13 mouse cellular contexts compared by ENCODE assay signal in the genomic region with DNA sequence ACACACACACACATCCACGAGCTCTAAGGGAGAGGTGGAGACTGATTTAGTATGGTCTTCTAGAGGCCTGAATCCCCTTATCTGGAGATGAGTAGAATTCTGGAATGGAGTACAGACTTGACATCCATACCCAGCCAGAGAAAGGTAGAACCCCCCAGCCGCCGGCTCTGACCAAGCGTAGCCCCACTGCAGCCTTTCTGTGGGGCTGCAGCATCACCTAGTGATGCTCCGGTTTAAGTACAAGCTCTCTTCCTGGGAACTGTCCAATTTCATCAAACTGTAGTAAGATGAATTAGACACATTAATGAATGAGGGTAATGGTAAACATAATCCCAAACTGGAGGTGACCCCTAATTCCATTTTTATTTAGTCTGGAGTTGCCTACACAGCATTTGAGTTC. TPM values are rescaled to one million over a fixed set of nuclear protein-coding genes. Genes with fewer than 3 reads are reported as not detected.
DNase-seq lines count a peak whose midpoint lies in the region; ATAC-seq and TF ChIP-seq lines count a peak whose summit lies in the region.
"Had no signal": no experiment of that assay in that cellular context is flagged by ENCODE, and none has a peak within 500 bp of the region (broad histone marks: within the 10 kb centered on the region; RNA-seq: fewer than 3 reads in every experiment).

No protein-coding gene starts in this region.

- ATAC-seq in hindbrain, embryonic 13.5 days (ENCODE audit: low FRiP score), result no peak
- ATAC-seq in hindbrain, embryonic 12.5 days (ENCODE audit: low FRiP score), result no peak
- no peak for ATAC-seq in embryonic facial prominence, embryonic 11.5 days (replicated peaks; ENCODE audit: insufficient number of reproducible peaks, low FRiP score, low TSS enrichment, low read depth)
- no peak for ATAC-seq in stomach, postnatal 0 days (ENCODE audit: low FRiP score, low TSS enrichment)

- TF ChIP-seq CTCF in stomach, postnatal 0 days (IDR thresholded peaks at IDR 0.05; ENCODE audit: low read depth), result peak; percentile 53

- 29% methylated on average over 5 of the region's 5 CpGs for WGBS in hindbrain, embryonic 13.5 days
- 36% methylated on average over 5 of the region's 5 CpGs for WGBS in hindbrain, embryonic 12.5 days
- 33% methylated on average over 5 of the region's 5 CpGs for WGBS in embryonic facial prominence, embryonic 11.5 days
- 31% methylated on average over 5 of the region's 5 CpGs for WGBS in stomach, postnatal 0 days

- H3K9ac ChIP-seq in hindbrain, embryonic 13.5 days, result no peak overlapping the region
- H3K9ac ChIP-seq in hindbrain, embryonic 12.5 days, result no peak overlapping the region
- no peak overlapping the region for H3K9ac ChIP-seq in embryonic facial prominence, embryonic 11.5 days (replicated peaks; ENCODE audit: low read length)
- H3K9ac ChIP-seq in stomach, postnatal 0 days (ENCODE audit: low read length), result no peak overlapping the region
- H3K9ac ChIP-seq: embryonic facial prominence, embryonic 15.5 days; limb, embryonic 15.5 days had no signal

- no peaks in the 10 kb centered on the region for H3K36me3 ChIP-seq in hindbrain, embryonic 13.5 days
- H3K36me3 ChIP-seq in hindbrain, embryonic 12.5 days, result no peaks in the 10 kb centered on the region
- H3K36me3 ChIP-seq in embryonic facial prominence, embryonic 11.5 days (replicated peaks; ENCODE audit: control insufficient read depth, insufficient read depth, low read depth, low read length), result no peaks in the 10 kb centered on the region
- H3K36me3 ChIP-seq in stomach, postnatal 0 days (ENCODE audit: control insufficient read depth, insufficient read depth, low read length), result no peaks in the 10 kb centered on the region
- H3K36me3 ChIP-seq: embryonic facial prominence, embryonic 15.5 days; limb, embryonic 15.5 days had no signal

- H3K4me1 ChIP-seq in hindbrain, embryonic 13.5 days (replicated peaks), result peaks cover 87% of the 10 kb centered on the region
- H3K4me1 ChIP-seq in hindbrain, embryonic 12.5 days, result peaks cover 55% of the 10 kb centered on the region
- H3K4me1 ChIP-seq in embryonic facial prominence, embryonic 11.5 days (ENCODE audit: control insufficient read depth, insufficient read depth, low read length), result peaks cover 6% of the 10 kb centered on the region
- no peaks in the 10 kb centered on the region; the same call in 1 of the 2 replicates for H3K4me1 ChIP-seq in stomach, postnatal 0 days (replicated peaks; ENCODE audit: control insufficient read depth, insufficient read depth)

- peak overlapping the region; percentile 40 for H3K27ac ChIP-seq in hindbrain, embryonic 13.5 days
- H3K27ac ChIP-seq in hindbrain, embryonic 12.5 days, result no peak overlapping the region
- H3K27ac ChIP-seq in embryonic facial prominence, embryonic 11.5 days (replicated peaks; ENCODE audit: low read depth, low read length), result no peak overlapping the region
- no peak overlapping the region for H3K27ac ChIP-seq in stomach, postnatal 0 days (replicated peaks)
- H3K27ac ChIP-seq: embryonic facial prominence, embryonic 15.5 days; limb, embryonic 15.5 days had no signal

- no peak overlapping the region for H3K4me3 ChIP-seq in hindbrain, embryonic 13.5 days
- H3K4me3 ChIP-seq in hindbrain, embryonic 12.5 days, result no peak overlapping the region
- no peak overlapping the region for H3K4me3 ChIP-seq in embryonic facial prominence, embryonic 11.5 days (ENCODE audit: low read depth, low read length)
- no peak overlapping the region for H3K4me3 ChIP-seq in stomach, postnatal 0 days (ENCODE audit: low read depth, low read length)
- H3K4me3 ChIP-seq: embryonic facial prominence, embryonic 15.5 days; limb, embryonic 15.5 days had no signal

- DNase-seq in right cerebral cortex, postnatal 10 days (ENCODE audit: low spot score in 2 of 2), result peak; percentile 53 to 55
- no peak for DNase-seq in right cerebral cortex, postnatal 25 days
- DNase-seq in embryonic facial prominence, embryonic 11.5 days (ENCODE audit: low spot score), result peak; percentile 27
- no peak for DNase-seq in stomach, postnatal 0 days (ENCODE audit: low spot score)
- no peak for DNase-seq in heart, adult 9 months (ENCODE audit: low spot score in 2 of 2)
- DNase-seq in urinary bladder, postnatal 4 days (ENCODE audit: low spot score in 2 of 2), result no peak
- DNase-seq: gastrocnemius, postnatal 36 days had no signal

- no peak overlapping the region for H3K4me2 ChIP-seq in hindbrain, embryonic 13.5 days
- no peak overlapping the region for H3K4me2 ChIP-seq in hindbrain, embryonic 12.5 days (replicated peaks)
- no peak overlapping the region for H3K4me2 ChIP-seq in embryonic facial prominence, embryonic 11.5 days (ENCODE audit: low read depth, low read length)
- H3K4me2 ChIP-seq in stomach, postnatal 0 days (replicated peaks; ENCODE audit: low read depth), result no peak overlapping the region
- H3K4me2 ChIP-seq: embryonic facial prominence, embryonic 15.5 days; limb, embryonic 15.5 days had no signal

- no peaks in the 10 kb centered on the region for H3K27me3 ChIP-seq in hindbrain, embryonic 13.5 days
- H3K27me3 ChIP-seq in hindbrain, embryonic 12.5 days, result 0 out of 2 replicates have a peak, but pooled peaks cover 4% of the 10 kb centered on the region
- no peaks in the 10 kb centered on the region for H3K27me3 ChIP-seq in embryonic facial prominence, embryonic 11.5 days (ENCODE audit: control insufficient read depth, insufficient read depth, low read length)
- H3K27me3 ChIP-seq in stomach, postnatal 0 days (ENCODE audit: control insufficient read depth, insufficient read depth, low read length), result no peaks in the 10 kb centered on the region
- H3K27me3 ChIP-seq: embryonic facial prominence, embryonic 15.5 days had no signal

- TF ChIP-seq EP300 in stomach, postnatal 0 days (optimal IDR thresholded peaks at IDR 0.05), result no peak

- no peaks in the 10 kb centered on the region for H3K9me3 ChIP-seq in hindbrain, embryonic 13.5 days
- no peaks in the 10 kb centered on the region for H3K9me3 ChIP-seq in hindbrain, embryonic 12.5 days (replicated peaks)
- no peaks in the 10 kb centered on the region for H3K9me3 ChIP-seq in embryonic facial prominence, embryonic 11.5 days (replicated peaks; ENCODE audit: control insufficient read depth, low read length)
- H3K9me3 ChIP-seq in stomach, postnatal 0 days (ENCODE audit: control insufficient read depth, low read length), result no peaks in the 10 kb centered on the region
- H3K9me3 ChIP-seq: embryonic facial prominence, embryonic 15.5 days; limb, embryonic 15.5 days had no signal

RNA-seq across cellular contexts. Expression of gene Pmfbp1, which starts 26.3 kb away (rescaled TPM):
- 2.4 and 3.4 TPM in 2 replicates for polyA plus RNA-seq in hindbrain, embryonic 13.5 days (2015; fragmentation: Nextera tagmentation; extraction: Ambion mirVana)
- 2.9 and 3.3 TPM in 2 replicates for polyA plus RNA-seq in hindbrain, embryonic 12.5 days (2016; fragmentation: Nextera tagmentation; extraction: Ambion mirVana)
- 0.17 and 0.64 TPM in 2 replicates for polyA plus RNA-seq in embryonic facial prominence, embryonic 11.5 days (2014; fragmentation: Nextera tagmentation; extraction: Ambion mirVana)
- polyA plus RNA-seq in stomach, postnatal 0 days (2015; fragmentation: Nextera tagmentation; extraction: Ambion mirVana), result 0.02 TPM in 1 of 2 replicates, not detected in the other
- polyA plus RNA-seq: embryonic facial prominence, embryonic 15.5 days; intestine, embryonic 14.5 days; spleen, adult 2 months had no signal

Comparison
In these comparisons a context has a peak if more than half of its experiments do, and no peak if none do; other contexts are left out.
1. DNase-seq: peak in right cerebral cortex, postnatal 10 days (2 of 2) and embryonic facial prominence, embryonic 11.5 days (single experiment); none in right cerebral cortex, postnatal 25 days (single experiment), stomach, postnatal 0 days (single experiment), heart, adult 9 months (0 of 2) and urinary bladder, postnatal 4 days (0 of 2).